Mouse (Mus musculus) liver, embryonic 15.5 days (tissue): ENCODE measurements around the gene Spag5. TPM values are rescaled to one million over a fixed set of nuclear protein-coding genes. Genes with fewer than 3 reads are reported as not detected.
A peak's percentile ranks its signal among the peaks of the same experiment; 100 is the strongest.

Experiments used
- ATAC-seq: fragments of 200-750 bp; cut with Nextera tagmentation; 2 replicates; pipeline ENCODE4 v1.8.0; 2017; ENCODE audit warnings: moderate number of reproducible peaks, mild to moderate bottlenecking, moderate library complexity; ENCODE audit not compliant: insufficient read depth
- H3K27ac ChIP-seq: fragments of 300-500 bp; sonication (generic); replicated peaks from 2 replicates; pipeline ENCODE4 v1.5.1; 2015; ENCODE audit warnings: mild to moderate bottlenecking, inconsistent platforms
- H3K27me3 ChIP-seq: fragments of 300-500 bp; sonication (generic); 2 replicates; pipeline ENCODE4 v1.6.1; 2015; ENCODE audit warnings: mild to moderate bottlenecking, inconsistent platforms
- H3K36me3 ChIP-seq: fragments of 300-500 bp; sonication (generic); replicated peaks from 2 replicates; pipeline ENCODE4 v1.6.1; 2015; ENCODE audit warnings: moderate library complexity, mild to moderate bottlenecking, inconsistent platforms
- H3K4me1 ChIP-seq: fragments of 300-500 bp; sonication (generic); replicated peaks from 2 replicates; pipeline ENCODE4 v1.6.1; 2015; ENCODE audit warnings: inconsistent platforms
- H3K4me2 ChIP-seq: fragments of 300-500 bp; sonication (generic); 2 replicates; pipeline ENCODE4 v1.6.1; 2015; ENCODE audit warnings: moderate library complexity, mild to moderate bottlenecking, inconsistent platforms
- H3K4me3 ChIP-seq: fragments of 300-500 bp; sonication (generic); replicated peaks from 2 replicates; pipeline ENCODE4 v1.5.1; 2015; ENCODE audit warnings: mild to moderate bottlenecking, inconsistent platforms
- H3K9ac ChIP-seq: fragments of 300-500 bp; sonication (generic); 2 replicates; pipeline ENCODE4 v1.6.1; 2015; ENCODE audit warnings: moderate library complexity, mild to moderate bottlenecking, inconsistent platforms
- H3K9me3 ChIP-seq: fragments of 300-500 bp; sonication (generic); replicated peaks from 2 replicates; pipeline ENCODE4 v1.6.1; 2016; ENCODE audit warnings: inconsistent platforms
- WGBS: fragments of 180-500 bp; shearing (Covaris S2); methylation state at CpG from one replicate; pipeline ENCODE4 v1.1.7; 2015; ENCODE audit warnings: mixed read lengths; ENCODE audit not compliant: insufficient replicate concordance; 5-methylcytosine and 5-hydroxymethylcytosine counted together
- polyA plus RNA-seq: library from polyadenylated mRNA; unstranded; fragments of >200 nt; fragmentation: Nextera tagmentation; extraction: Ambion mirVana; gene quantifications from 2 replicates; pipeline ENCODE4 v1.2.1, GENCODE M21; 2015

The Spag5 gene
- polyA plus RNA-seq, 1 experiment from 2014 or later: 34.8 TPM

GRCm38 (mm10) chr11:78344328-78344889, 43.1 kb downstream of the Spag5 start:
- peak overlapping the region; percentile 100 for H3K4me2 ChIP-seq
- 30% methylated on average over 6 of the region's 6 CpGs for WGBS
- peaks cover 28% of the 10 kb centered on the region for H3K36me3 ChIP-seq
- H3K9me3 ChIP-seq: no peaks in the 10 kb centered on the region
- ATAC-seq: peak; percentile 80
- H3K27me3 ChIP-seq: no peaks in the 10 kb centered on the region
- H3K4me3 ChIP-seq: peak overlapping the region; percentile 84
- peak overlapping the region; percentile 89 for H3K27ac ChIP-seq
- H3K9ac ChIP-seq: peak overlapping the region; percentile 84
- peaks cover 68% of the 10 kb centered on the region for H3K4me1 ChIP-seq

- Histone ChIP-seq H3K9me3 (no peaks in the 10 kb centered on the region), H3K27me3 (no peaks in the 10 kb centered on the region), H3K4me1 (peaks cover 74% of the 10 kb centered on the region), H3K27ac (peak overlapping the region; percentile 89), H3K4me2 (peak overlapping the region; percentile 100), H3K36me3 (peaks cover 25% of the 10 kb centered on the region), H3K4me3 (peak overlapping the region; percentile 84), H3K9ac (peak overlapping the region; percentile 84; the same call in 1 of the 2 replicates)
- 20% methylated on average over 8 of the region's 8 CpGs for WGBS
- peak; percentile 34 for ATAC-seq
Observed at GRCm38 (mm10) chr11:78344890-78345715, 43.8 kb downstream of the Spag5 start.

- WGBS: 24% methylated on average over 7 of the region's 7 CpGs
Observed at GRCm38 (mm10) chr11:78345801-78346200, 44.5 kb downstream of the Spag5 start.

GRCm38 (mm10) chr11:78346326-78347069, 45.2 kb downstream of the Spag5 start:
- H3K36me3 ChIP-seq: peaks cover 18% of the 10 kb centered on the region
- 68% methylated on average over 6 of the region's 6 CpGs for WGBS
- H3K27ac ChIP-seq: peak overlapping the region; percentile 89
- peak overlapping the region; percentile 100 for H3K4me2 ChIP-seq
- H3K4me1 ChIP-seq: peaks cover 77% of the 10 kb centered on the region
- H3K9ac ChIP-seq: peak overlapping the region; percentile 2; the same call in 1 of the 2 replicates
- ATAC-seq: no peak
- H3K4me3 ChIP-seq: no peak overlapping the region
- H3K9me3 ChIP-seq: no peaks in the 10 kb centered on the region
- no peaks in the 10 kb centered on the region for H3K27me3 ChIP-seq

More at GRCm38 (mm10) chr11:78345801-78346200, 44.5 kb downstream of the Spag5 start:
- Histone ChIP-seq H3K4me3 (peak overlapping the region; percentile 84), H3K4me1 (peaks cover 77% of the 10 kb centered on the region), H3K27me3 (no peaks in the 10 kb centered on the region), H3K9me3 (no peaks in the 10 kb centered on the region), H3K4me2 (peak overlapping the region; percentile 100), H3K9ac (peak overlapping the region; percentile 84; the same call in 1 of the 2 replicates), H3K27ac (peak overlapping the region; percentile 89), H3K36me3 (peaks cover 20% of the 10 kb centered on the region)
- ATAC-seq: no peak

- H3K9me3 ChIP-seq: no peaks in the 10 kb centered on the region
- H3K36me3 ChIP-seq: peaks cover 15% of the 10 kb centered on the region
- no peak overlapping the region for H3K4me3 ChIP-seq
- no peak for ATAC-seq
- no peaks in the 10 kb centered on the region for H3K27me3 ChIP-seq
- H3K9ac ChIP-seq: no peak overlapping the region
- H3K4me1 ChIP-seq: peaks cover 77% of the 10 kb centered on the region
- WGBS: 75% methylated on average over 10 of the region's 10 CpGs
- no peak overlapping the region for H3K4me2 ChIP-seq
- peak overlapping the region; percentile 69 for H3K27ac ChIP-seq
Observed at GRCm38 (mm10) chr11:78347070-78347754, 45.9 kb downstream of the Spag5 start.

- ATAC-seq: no peak
- Histone ChIP-seq H3K9me3 (no peaks in the 10 kb centered on the region), H3K4me3 (no peak overlapping the region), H3K9ac (no peak overlapping the region), H3K27ac (peak overlapping the region; percentile 76), H3K36me3 (peaks cover 15% of the 10 kb centered on the region), H3K27me3 (no peaks in the 10 kb centered on the region), H3K4me1 (peaks cover 74% of the 10 kb centered on the region), H3K4me2 (no peak overlapping the region)
- 76% methylated on average over 9 of the region's 9 CpGs for WGBS
Observed at GRCm38 (mm10) chr11:78347908-78348307, 46.6 kb downstream of the Spag5 start.

GRCm38 (mm10) chr11:78348474-78348873, 47.1 kb downstream of the Spag5 start:
- H3K27ac ChIP-seq: peak overlapping the region; percentile 76; the same call in 1 of the 2 replicates
- 64% methylated on average over 7 of the region's 7 CpGs for WGBS
- peaks cover 68% of the 10 kb centered on the region for H3K4me1 ChIP-seq
- no peaks in the 10 kb centered on the region for H3K27me3 ChIP-seq
- no peak overlapping the region for H3K4me3 ChIP-seq
- no peak overlapping the region for H3K4me2 ChIP-seq
- peaks cover 15% of the 10 kb centered on the region for H3K36me3 ChIP-seq
- ATAC-seq: no peak
- no peaks in the 10 kb centered on the region for H3K9me3 ChIP-seq
- no peak overlapping the region for H3K9ac ChIP-seq

GRCm38 (mm10) chr11:78349441-78350358, 48.4 kb downstream of the Spag5 start:
- H3K4me3 ChIP-seq: no peak overlapping the region
- no peaks in the 10 kb centered on the region for H3K9me3 ChIP-seq
- peak; percentile 34; the same call in 1 of the 2 replicates for ATAC-seq
- peak overlapping the region; percentile 76 for H3K27ac ChIP-seq
- peaks cover 15% of the 10 kb centered on the region for H3K36me3 ChIP-seq
- H3K4me1 ChIP-seq: peaks cover 56% of the 10 kb centered on the region
- WGBS: 56% methylated on average over 4 of the region's 4 CpGs
- H3K27me3 ChIP-seq: no peaks in the 10 kb centered on the region
- no peak overlapping the region for H3K9ac ChIP-seq
- H3K4me2 ChIP-seq: 0 out of 2 replicates have a peak overlapping the region, but pooled peaks have one; percentile 17

- Histone ChIP-seq H3K9ac (no peak overlapping the region), H3K36me3 (peaks cover 10% of the 10 kb centered on the region), H3K4me1 (peaks cover 23% of the 10 kb centered on the region), H3K4me3 (no peak overlapping the region), H3K27ac (no peak overlapping the region), H3K27me3 (no peaks in the 10 kb centered on the region), H3K4me2 (no peak overlapping the region), H3K9me3 (no peaks in the 10 kb centered on the region)
- ATAC-seq: no peak
- WGBS: 30% methylated on average over 1 of the region's 1 CpGs
Observed at GRCm38 (mm10) chr11:78353081-78353480, 51.8 kb downstream of the Spag5 start.

- no peak overlapping the region for H3K9ac ChIP-seq
- H3K4me2 ChIP-seq: no peak overlapping the region
- H3K4me3 ChIP-seq: no peak overlapping the region
- H3K36me3 ChIP-seq: no peaks in the 10 kb centered on the region
- no peaks in the 10 kb centered on the region for H3K27me3 ChIP-seq
- 46% methylated on average over 6 of the region's 6 CpGs for WGBS
- no peak for ATAC-seq
- H3K27ac ChIP-seq: no peak overlapping the region
- H3K4me1 ChIP-seq: peaks cover 13% of the 10 kb centered on the region
- H3K9me3 ChIP-seq: no peaks in the 10 kb centered on the region
Observed at GRCm38 (mm10) chr11:78354905-78355304, 53.6 kb downstream of the Spag5 start.
